Mouse (Mus musculus): ENCODE results near the gene Ccdc69. TPM values are rescaled to one million over a fixed set of nuclear protein-coding genes. Genes with fewer than 3 reads are reported as not detected.
"Not testable (repeated sequence)": the region's sequence is repeated elsewhere in the genome, so short reads cannot be mapped to it uniquely, and the experiment has no call there.

The Ccdc69 gene
- polyA plus RNA-seq, 1 experiment = 0.04 TPM

GRCm38 (mm10) chr11:55117031-55117430, 39.1 kb upstream of the Ccdc69 start:
- Histone ChIP-seq H3K27me3 (ENCODE audit: control insufficient read depth, insufficient read depth, insufficient read length) (no peaks in the 10 kb centered on the region), H3K79me2 (ENCODE audit: control insufficient read depth, insufficient read depth) (no peaks in the 10 kb centered on the region), H3K79me3 (ENCODE audit: low read depth) (no peaks in the 10 kb centered on the region), H3ac (ENCODE audit: control insufficient read depth, insufficient read length, low read depth) (no peak overlapping the region), H3K36me3 (ENCODE audit: control insufficient read depth, insufficient read depth) (no peaks in the 10 kb centered on the region), H3K4me3 (ENCODE audit: insufficient read depth, poor library complexity, severe bottlenecking) (no peak overlapping the region)
- TF ChIP-seq FOSL1 (IDR thresholded peaks at IDR 0.05; ENCODE audit: insufficient read depth, low read length, poor library complexity, severe bottlenecking) = no peak
- TF ChIP-seq MYOG (IDR thresholded peaks at IDR 0.05; ENCODE audit: control insufficient read depth, extremely low read depth, insufficient read length) = no peak
- no peak for TF ChIP-seq CTCF (IDR thresholded peaks at IDR 0.05; ENCODE audit: control insufficient read depth, insufficient read depth, insufficient read length)
- TF ChIP-seq MAX (IDR thresholded peaks at IDR 0.05) = no peak
- no peak for TF ChIP-seq MYOD1 (IDR thresholded peaks at IDR 0.05; ENCODE audit: control insufficient read depth, insufficient read length, low read depth)
- no peak for TF ChIP-seq USF1 (IDR thresholded peaks at IDR 0.05; ENCODE audit: low read depth)
- TF ChIP-seq CEBPB (IDR thresholded peaks at IDR 0.05; ENCODE audit: low read depth) = no peak

GRCm38 (mm10) chr11:55116004-55116403, 38.1 kb upstream of the Ccdc69 start:
- no peaks in the 10 kb centered on the region for H3K79me2 ChIP-seq (ENCODE audit: control insufficient read depth, insufficient read depth)
- H3K4me3 ChIP-seq (ENCODE audit: insufficient read depth, poor library complexity, severe bottlenecking) = no peak overlapping the region
- TF ChIP-seq CTCF (IDR thresholded peaks at IDR 0.05; ENCODE audit: control insufficient read depth, insufficient read depth, insufficient read length) (no peak), FOSL1 (IDR thresholded peaks at IDR 0.05; ENCODE audit: insufficient read depth, low read length, poor library complexity, severe bottlenecking) (no peak), MAX (IDR thresholded peaks at IDR 0.05) (no peak), CEBPB (IDR thresholded peaks at IDR 0.05; ENCODE audit: low read depth) (no peak), USF1 (IDR thresholded peaks at IDR 0.05; ENCODE audit: low read depth) (no peak)
- H3ac ChIP-seq (ENCODE audit: control insufficient read depth, insufficient read length, low read depth) = no peak overlapping the region
- no peaks in the 10 kb centered on the region for H3K36me3 ChIP-seq (ENCODE audit: control insufficient read depth, insufficient read depth)
- H3K27me3 ChIP-seq (ENCODE audit: control insufficient read depth, insufficient read depth, insufficient read length) = no peaks in the 10 kb centered on the region
- H3K79me3 ChIP-seq (ENCODE audit: low read depth) = no peaks in the 10 kb centered on the region

- H3K79me3 ChIP-seq (ENCODE audit: low read depth) = no peaks in the 10 kb centered on the region
- no peaks in the 10 kb centered on the region for H3K36me3 ChIP-seq (ENCODE audit: control insufficient read depth, insufficient read depth)
- H3K79me2 ChIP-seq (ENCODE audit: control insufficient read depth, insufficient read depth) = no peaks in the 10 kb centered on the region
- no peak overlapping the region for H3ac ChIP-seq (ENCODE audit: control insufficient read depth, insufficient read length, low read depth)
- no peaks in the 10 kb centered on the region for H3K27me3 ChIP-seq (ENCODE audit: control insufficient read depth, insufficient read depth, insufficient read length)
- H3K4me3 ChIP-seq (ENCODE audit: insufficient read depth, poor library complexity, severe bottlenecking) = no peak overlapping the region
- TF ChIP-seq CEBPB (IDR thresholded peaks at IDR 0.05; ENCODE audit: low read depth) (no peak), USF1 (IDR thresholded peaks at IDR 0.05; ENCODE audit: low read depth) (no peak), CTCF (IDR thresholded peaks at IDR 0.05; ENCODE audit: control insufficient read depth, insufficient read depth, insufficient read length) (no peak), MYOD1 (IDR thresholded peaks at IDR 0.05; ENCODE audit: control insufficient read depth, insufficient read length, low read depth) (no peak), FOSL1 (IDR thresholded peaks at IDR 0.05; ENCODE audit: insufficient read depth, low read length, poor library complexity, severe bottlenecking) (no peak), MYOG (IDR thresholded peaks at IDR 0.05; ENCODE audit: control insufficient read depth, extremely low read depth, insufficient read length) (no peak), MAX (IDR thresholded peaks at IDR 0.05) (no peak)
These were observed 36.4 kb upstream of the Ccdc69 start for GRCm38 (mm10) chr11:55114291-55114690.

GRCm38 (mm10) chr11:55113861-55114250, 35.9 kb upstream of the Ccdc69 start:
- H3K4me3 ChIP-seq (ENCODE audit: insufficient read depth, poor library complexity, severe bottlenecking); H3ac ChIP-seq (ENCODE audit: control insufficient read depth, insufficient read length, low read depth); H3K79me3 ChIP-seq (ENCODE audit: low read depth); H3K36me3 ChIP-seq (ENCODE audit: control insufficient read depth, insufficient read depth); H3K27me3 ChIP-seq (ENCODE audit: control insufficient read depth, insufficient read depth, insufficient read length); H3K79me2 ChIP-seq (ENCODE audit: control insufficient read depth, insufficient read depth): not testable (repeated sequence)

GRCm38 (mm10) chr11:55113209-55113860, 35.4 kb upstream of the Ccdc69 start:
- TF ChIP-seq FOSL1 (IDR thresholded peaks at IDR 0.05; ENCODE audit: insufficient read depth, low read length, poor library complexity, severe bottlenecking) = no peak
- TF ChIP-seq CEBPB (IDR thresholded peaks at IDR 0.05; ENCODE audit: low read depth) = no peak
- no peak for TF ChIP-seq MYOG (IDR thresholded peaks at IDR 0.05; ENCODE audit: control insufficient read depth, extremely low read depth, insufficient read length)
- TF ChIP-seq CTCF (IDR thresholded peaks at IDR 0.05; ENCODE audit: control insufficient read depth, insufficient read depth, insufficient read length) = no peak
- TF ChIP-seq USF1 (IDR thresholded peaks at IDR 0.05; ENCODE audit: low read depth) = no peak
- TF ChIP-seq MYOD1 (IDR thresholded peaks at IDR 0.05; ENCODE audit: control insufficient read depth, insufficient read length, low read depth) = no peak
- H3K4me3 ChIP-seq (ENCODE audit: insufficient read depth, poor library complexity, severe bottlenecking) = no peak overlapping the region

GRCm38 (mm10) chr11:55110566-55111169, 32.7 kb upstream of the Ccdc69 start:
- Histone ChIP-seq H3K36me3 (ENCODE audit: control insufficient read depth, insufficient read depth) (no peaks in the 10 kb centered on the region), H3K79me2 (ENCODE audit: control insufficient read depth, insufficient read depth) (no peaks in the 10 kb centered on the region), H3K4me3 (ENCODE audit: insufficient read depth, poor library complexity, severe bottlenecking) (no peak overlapping the region), H3ac (ENCODE audit: control insufficient read depth, insufficient read length, low read depth) (no peak overlapping the region), H3K79me3 (ENCODE audit: low read depth) (no peaks in the 10 kb centered on the region), H3K27me3 (ENCODE audit: control insufficient read depth, insufficient read depth, insufficient read length) (no peaks in the 10 kb centered on the region)
- TF ChIP-seq CTCF (IDR thresholded peaks at IDR 0.05; ENCODE audit: control insufficient read depth, insufficient read depth, insufficient read length) = no peak
- TF ChIP-seq CEBPB (IDR thresholded peaks at IDR 0.05; ENCODE audit: low read depth) = no peak
- no peak for TF ChIP-seq MYOD1 (IDR thresholded peaks at IDR 0.05; ENCODE audit: control insufficient read depth, insufficient read length, low read depth)
- TF ChIP-seq MYOG (IDR thresholded peaks at IDR 0.05; ENCODE audit: control insufficient read depth, extremely low read depth, insufficient read length) = no peak
- TF ChIP-seq USF1 (IDR thresholded peaks at IDR 0.05; ENCODE audit: low read depth) = no peak
- no peak for TF ChIP-seq FOSL1 (IDR thresholded peaks at IDR 0.05; ENCODE audit: insufficient read depth, low read length, poor library complexity, severe bottlenecking)
- no peak for TF ChIP-seq MAX (IDR thresholded peaks at IDR 0.05)

More at GRCm38 (mm10) chr11:55113209-55113860, 35.4 kb upstream of the Ccdc69 start:
- Histone ChIP-seq H3ac (ENCODE audit: control insufficient read depth, insufficient read length, low read depth) (no peak overlapping the region), H3K79me3 (ENCODE audit: low read depth) (no peaks in the 10 kb centered on the region), H3K36me3 (ENCODE audit: control insufficient read depth, insufficient read depth) (no peaks in the 10 kb centered on the region), H3K27me3 (ENCODE audit: control insufficient read depth, insufficient read depth, insufficient read length) (no peaks in the 10 kb centered on the region), H3K79me2 (ENCODE audit: control insufficient read depth, insufficient read depth) (no peaks in the 10 kb centered on the region)
